Mouse (Mus musculus) adrenal gland (tissue): Measurements from ENCODE around the gene Fmo1.
"Not testable (repeated sequence)": the region's sequence is repeated elsewhere in the genome, so short reads cannot be mapped to it uniquely, and the experiment has no call there.

ENCODE experiments used
- intact Hi-C: fragments of 180-260 bp; cut with DNase I; formaldehyde crosslinking; loops from one replicate; pipeline ENCODE4 v1.15.1; 2025

Fmo1 gene

DNA sequence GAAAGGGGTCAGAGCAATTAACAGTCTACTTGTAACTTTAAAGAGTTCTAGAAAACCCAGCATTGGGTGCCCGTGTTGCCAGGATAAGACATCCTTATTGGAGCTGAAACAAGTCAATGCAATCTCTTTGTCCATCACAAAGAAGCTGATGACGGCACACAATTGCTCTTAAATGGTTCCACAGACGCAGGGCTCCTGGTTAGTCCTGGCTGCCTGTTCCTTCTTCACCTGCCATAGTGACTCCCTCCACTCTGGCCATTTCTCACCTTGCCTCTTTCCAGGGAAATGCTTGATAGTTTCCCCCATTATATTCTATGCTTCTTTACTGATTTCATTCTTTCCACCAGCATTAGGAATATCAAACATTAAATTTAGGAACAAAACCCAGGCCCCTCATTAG lies 57.9 kb downstream of the Fmo1 start:
- intact Hi-C loops, result no loop called here

DNA sequence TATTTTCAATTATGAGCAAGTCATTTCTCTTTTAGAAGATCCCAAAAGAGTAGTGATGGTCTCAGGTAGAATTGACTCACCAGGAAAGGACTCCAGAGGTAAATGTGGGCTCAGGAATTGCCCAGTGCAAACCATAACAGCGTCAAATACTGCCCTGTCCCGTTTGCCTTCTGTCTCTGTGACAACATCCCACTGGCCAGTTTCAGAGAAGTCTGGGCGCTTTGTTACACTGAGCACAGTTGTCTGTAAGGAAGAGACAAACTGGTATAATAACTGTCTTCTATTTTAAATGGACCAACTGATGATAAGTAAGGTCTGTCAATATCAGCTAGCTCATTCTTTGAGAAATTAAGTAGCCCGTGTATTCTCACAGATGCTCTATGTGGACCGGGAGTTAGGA lies 59.0 kb downstream of the Fmo1 start:
- intact Hi-C loops, result no loop called here

DNA sequence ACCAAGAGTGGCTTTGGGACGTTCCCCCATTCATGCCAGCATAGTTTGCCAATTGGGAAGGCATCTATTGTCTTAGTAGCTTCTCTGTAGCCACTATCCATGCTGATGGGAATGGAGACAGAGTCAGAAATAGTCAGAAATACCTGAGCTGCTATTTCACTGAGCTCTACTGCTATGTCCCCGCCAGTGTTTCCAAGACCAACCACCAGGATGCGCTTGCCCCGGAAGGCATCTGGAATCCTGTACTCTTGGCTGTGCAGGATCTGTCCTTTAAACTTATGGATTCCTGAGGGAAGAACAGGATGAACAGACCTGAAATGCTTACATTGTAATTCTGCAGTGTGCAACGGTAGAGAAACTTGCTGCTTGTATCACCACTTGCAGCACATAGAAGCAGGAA lies 61.4 kb downstream of the Fmo1 start:
- intact Hi-C loops, result no loop called here

- intact Hi-C loops, result no loop called here
Measured at GRCm38 (mm10) chr1:162796441-162796840, 70.0 kb downstream of the Fmo1 start.

GRCm38 (mm10) chr1:162792306-162793044 lies 73.9 kb downstream of the Fmo1 start:
- intact Hi-C loops, result no loop called here

DNA sequence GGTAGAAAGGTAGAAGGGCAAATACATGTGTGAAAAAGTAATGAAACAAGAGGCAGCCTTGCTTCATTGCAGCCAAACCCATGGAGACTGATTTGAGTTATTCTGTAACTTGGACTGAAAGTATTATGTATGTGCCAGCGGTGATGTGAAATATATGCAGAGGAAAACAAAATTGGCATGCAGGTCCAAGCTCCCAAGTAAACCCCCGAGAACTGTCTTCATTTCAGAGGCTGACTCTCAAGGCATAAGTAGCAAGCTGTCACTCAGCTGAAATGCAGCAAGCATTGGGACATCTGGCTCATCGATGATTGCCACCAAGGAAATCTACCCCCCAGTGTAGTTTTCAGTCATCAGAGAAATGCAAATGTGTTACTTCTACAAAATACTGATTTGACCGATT lies 81.2 kb downstream of the Fmo1 start:
- intact Hi-C loops, result no loop called here

- intact Hi-C loops, result no loop called here
Measured at GRCm38 (mm10) chr1:162783669-162784248, 82.7 kb downstream of the Fmo1 start.

DNA sequence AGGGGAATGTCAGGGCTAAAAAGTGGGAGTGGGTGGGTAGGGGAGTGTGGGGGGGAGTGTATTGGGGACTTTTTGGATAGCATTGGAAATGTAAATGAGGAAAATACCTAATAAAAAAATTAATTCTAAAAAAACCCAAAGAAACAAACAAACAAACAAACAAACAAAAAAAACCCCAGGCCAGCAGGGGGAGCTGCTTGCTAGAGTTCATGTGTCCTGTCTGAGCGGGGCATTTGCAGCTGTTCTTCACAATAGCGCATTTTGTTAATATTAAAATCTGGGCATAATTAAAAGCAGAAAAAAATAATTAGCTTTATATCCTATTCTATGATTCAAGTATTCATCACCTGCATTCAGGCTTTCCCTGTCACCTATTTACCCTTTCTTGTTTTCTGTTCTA lies 85.4 kb downstream of the Fmo1 start:
- intact Hi-C loops, result not testable (repeated sequence)
